In genomic region chr6:56476581-56476980, GRCm38 (mm10) we compare ENCODE assay signal across 8 mouse cellular contexts.
DNase-seq lines count a peak whose midpoint lies in the region; ATAC-seq and TF ChIP-seq lines count a peak whose summit lies in the region.

No protein-coding gene starts in this region.

- DNase-seq in layer of hippocampus, adult 11-12 months (ENCODE audit: low spot score): peak; percentile 26
- no peak for DNase-seq in layer of hippocampus, adult 9-10 months (ENCODE audit: low spot score)
- DNase-seq in cerebellum, adult 11 months: peak; percentile 37
- peak; percentile 55 for DNase-seq in forebrain, embryonic 14.5 days (ENCODE audit: low spot score)
- DNase-seq in left cerebral cortex, adult 2 months (ENCODE audit: extremely low spot score in 1 of 2, low spot score in 2 of 2): peak; percentile 18 to 49
- DNase-seq in retina, embryonic 14.5 days (ENCODE audit: low spot score): peak; percentile 68
- DNase-seq in B cell, adult 2 months: no peak

- no peaks in the 10 kb centered on the region for H3K4me1 ChIP-seq in forebrain, embryonic 14.5 days (ENCODE audit: control insufficient read depth, insufficient read depth, low read length)

- H3K27me3 ChIP-seq in forebrain, embryonic 14.5 days (replicated peaks; ENCODE audit: control insufficient read depth, insufficient read depth, low read length): no peaks in the 10 kb centered on the region

- ATAC-seq in forebrain, embryonic 14.5 days: peak; percentile 79; the same call in 1 of the 2 replicates
- ATAC-seq in megakaryocyte, adult 5-6 weeks (ENCODE audit: poor library complexity, severe bottlenecking): no peak

- H3K4me2 ChIP-seq in forebrain, embryonic 14.5 days (ENCODE audit: low read length): no peak overlapping the region

- H3K27ac ChIP-seq in forebrain, embryonic 14.5 days (ENCODE audit: low read depth, low read length): no peak overlapping the region
- H3K27ac ChIP-seq in left cerebral cortex, adult 2 months: no peak overlapping the region

- peak; percentile 76 for TF ChIP-seq CTCF in left cerebral cortex, adult 2 months (IDR thresholded peaks at IDR 0.05)

- H3K4me3 ChIP-seq in forebrain, embryonic 14.5 days (ENCODE audit: low read depth, low read length): no peak overlapping the region
- no peak overlapping the region for H3K4me3 ChIP-seq in left cerebral cortex, adult 2 months

- H3K36me3 ChIP-seq in forebrain, embryonic 14.5 days (ENCODE audit: control insufficient read depth, insufficient read depth, low read length): no peaks in the 10 kb centered on the region

- intact Hi-C loops in left cerebral cortex, adult 2 months (cut with DNase I): loop anchor here (1.0 kb wide), 1 partner anchor 410 kb away; no protein-coding TSS in a partner anchor

- H3K9me3 ChIP-seq in forebrain, embryonic 14.5 days (replicated peaks; ENCODE audit: control insufficient read depth, low read length): no peaks in the 10 kb centered on the region

- no peak overlapping the region for H3K9ac ChIP-seq in forebrain, embryonic 14.5 days (ENCODE audit: low read length)

- WGBS in forebrain, embryonic 14.5 days: 33% methylated on average over 6 of the region's 6 CpGs

Comparison
In these comparisons a context has a peak if more than half of its experiments do, and no peak if none do; other contexts are left out.
1. DNase-seq: peak in layer of hippocampus, adult 11-12 months (single experiment), cerebellum, adult 11 months (single experiment), forebrain, embryonic 14.5 days (single experiment), left cerebral cortex, adult 2 months (2 of 2) and retina, embryonic 14.5 days (single experiment); none in layer of hippocampus, adult 9-10 months (single experiment) and B cell, adult 2 months (0 of 2).